Mouse (Mus musculus) small intestine, adult 2 months (tissue): ENCODE measurements at regions not wholly inside any gene's neighbourhood (a gene's known extent, or its start where the extent isn't known, plus 50 kb on each side); places are given as distances from the start of the nearest gene placed in this dataset.

Experiments used
- CTCF ChIP-seq: fragments of 200-500 bp; IDR thresholded peaks from 2 replicates; pipeline ENCODE4 v1.5.1; 2012; ENCODE audit warnings: low read depth, mild to moderate bottlenecking, control low read depth, inconsistent platforms, low read length, moderate library complexity, mixed read lengths; ENCODE audit not compliant: insufficient replicate concordance, insufficient read length; ENCODE audit errors: extremely low read depth
- POLR2A ChIP-seq: fragments of 200-500 bp; IDR thresholded peaks from 2 replicates; pipeline ENCODE4 v1.6.1; 2012; ENCODE audit warnings: low read depth, mild to moderate bottlenecking, control low read depth, inconsistent platforms, low read length, moderate library complexity

GRCm38 (mm10) chr1:184615991-184616390 is 116.4 kb downstream of the Hlx start:
- TF ChIP-seq CTCF (no peak), POLR2A (no peak)
